Mouse (Mus musculus) ES-Bruce4 (cell line): ENCODE results near the gene U2af2.
"Not testable (repeated sequence)": the region's sequence is repeated elsewhere in the genome, so short reads cannot be mapped to it uniquely, and the experiment has no call there.

ENCODE experiments used
- CTCF ChIP-seq: IDR thresholded peaks from one replicate; pipeline ENCODE4 v1.8.1; 2011; ENCODE audit warnings: low read depth, low read length
- POLR2A ChIP-seq: IDR thresholded peaks from one replicate; pipeline ENCODE4 v1.8.1; 2011; ENCODE audit warnings: low read length; ENCODE audit not compliant: insufficient read depth

DNA sequence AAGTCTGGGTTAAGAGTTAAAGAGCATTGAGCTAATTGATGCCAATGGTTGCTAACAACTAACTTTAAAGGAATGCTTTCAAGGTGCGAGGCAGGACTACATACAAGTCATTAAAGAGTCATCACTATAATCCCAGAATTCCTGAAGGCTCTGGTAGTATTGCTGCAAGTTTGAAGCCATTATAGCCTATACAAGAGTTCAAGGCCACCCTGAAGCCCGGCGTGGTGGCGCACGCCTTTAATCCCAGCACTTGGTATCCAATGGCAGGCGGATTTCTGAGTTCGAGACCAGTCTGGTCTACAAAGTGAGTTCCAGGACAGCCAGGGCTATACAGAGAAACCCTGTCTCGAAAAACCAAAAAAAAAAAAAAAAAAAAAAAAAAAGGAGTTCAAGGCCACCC is 42.4 kb upstream of the U2af2 start:
- TF ChIP-seq POLR2A, CTCF: not testable (repeated sequence)
